Mouse (Mus musculus) Patski (cell line): Measurements from ENCODE around the gene Pde7b. TPM values are rescaled to one million over a fixed set of nuclear protein-coding genes. Genes with fewer than 3 reads are reported as not detected.

ENCODE experiments used
- ATAC-seq: fragments of 100-300 bp; one replicate; pipeline ENCODE4 v1.8.0; 2021
- CTCF ChIA-PET: fragments of 350-600 bp; sonication (Branson Sonifier 250); formaldehyde crosslinking; loops from one replicate; lab custom pipeline; 2022; ENCODE audit warnings: inconsistent platforms; lab: Charles Lee
- POLR2A ChIA-PET: fragments of 350-600 bp; sonication (Branson Sonifier 250); formaldehyde crosslinking; loops from one replicate; lab custom pipeline; 2022; ENCODE audit warnings: antibody characterized with exemption, inconsistent platforms; lab: Charles Lee
- DNase-seq: peaks from one replicate; pipeline ENCODE4 v3.0.0-alpha.2; 2011; ENCODE audit warnings: low read depth, low spot score
- H3K27me3 ChIP-seq: fragments of 371-371 bp; one replicate; pipeline ENCODE4 v1.5.1; 2021
- CTCF ChIP-seq: fragments of 100-300 bp; IDR thresholded peaks from one replicate; pipeline ENCODE4 v1.5.1; 2021
- in situ Hi-C: fragments of 300-500 bp; cut with MboI; formaldehyde crosslinking; loops from 3 replicates; pipeline ENCODE4 v1.11.1; 2018; ENCODE audit warnings: low pct_unique_long_range_greater_than_20kb, mixed read lengths
- polyA plus RNA-seq: library from polyadenylated mRNA; unstranded; gene quantifications from one replicate; pipeline ENCODE4 v1.2.3, GENCODE M21; 2021

Gene Pde7b
- polyA plus RNA-seq, 1 experiment from 2014 or later = 0.15 TPM

- DNase-seq = no peak
- POLR2A ChIA-PET = no interaction called here
- no peak for TF ChIP-seq CTCF
- peaks cover 5% of the 10 kb centered on the region for H3K27me3 ChIP-seq
- in situ Hi-C loops = no loop called here
- CTCF ChIA-PET = no interaction called here
- no peak for ATAC-seq
Measured at GRCm38 (mm10) chr10:20671621-20672020, 53.3 kb downstream of the Pde7b start.

DNA sequence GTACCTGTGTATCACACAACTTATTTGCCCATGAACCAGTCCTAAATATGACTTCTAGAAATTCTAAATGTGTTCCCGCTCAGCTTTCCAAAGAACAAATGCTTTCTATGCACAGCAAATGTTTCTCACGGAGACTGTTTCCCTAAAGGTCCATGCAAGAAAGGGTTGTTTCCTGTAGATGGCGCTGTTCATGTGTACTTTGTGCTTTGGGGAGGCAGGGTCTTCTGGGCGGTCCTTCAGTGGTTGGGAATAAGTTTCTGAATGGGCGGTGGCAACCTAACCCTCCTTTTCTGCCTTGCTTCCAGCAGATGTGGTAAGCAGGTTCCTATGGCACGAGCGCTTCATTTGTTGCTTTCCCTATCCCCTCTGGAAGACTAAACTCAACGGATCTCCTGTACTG, 54.3 kb downstream of the Pde7b start:
- ChIA-PET POLR2A (no interaction called here), CTCF (no interaction called here)
- ATAC-seq (no peak), DNase-seq (no peak)
- H3K27me3 ChIP-seq = peaks cover 11% of the 10 kb centered on the region
- in situ Hi-C loops = no loop called here
- no peak for TF ChIP-seq CTCF

DNA sequence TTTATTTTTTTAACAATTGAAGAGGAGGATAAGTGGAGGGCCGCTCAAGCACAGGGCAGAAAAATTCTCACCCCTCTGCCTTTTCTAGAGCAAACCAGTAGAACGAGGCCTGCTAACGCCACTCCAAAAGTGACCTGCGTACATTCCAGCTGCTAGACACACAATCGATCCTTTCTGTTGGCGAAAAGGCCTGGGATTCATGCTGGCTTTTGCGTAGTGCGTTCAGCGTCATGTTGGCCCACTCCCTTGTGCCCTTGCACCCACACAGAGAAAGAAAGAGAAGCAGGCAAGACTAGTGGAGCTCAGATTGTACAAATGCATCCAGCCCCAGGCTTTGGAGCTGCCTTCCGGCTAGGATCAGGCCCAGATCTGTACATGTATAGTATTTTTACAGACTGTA, 55.4 kb downstream of the Pde7b start:
- ATAC-seq = no peak
- CTCF ChIA-PET = interaction anchor here (0.7 kb wide), 1 partner anchor 19 kb away, joined by 3 read pairs; no protein-coding TSS in a partner anchor

DNA sequence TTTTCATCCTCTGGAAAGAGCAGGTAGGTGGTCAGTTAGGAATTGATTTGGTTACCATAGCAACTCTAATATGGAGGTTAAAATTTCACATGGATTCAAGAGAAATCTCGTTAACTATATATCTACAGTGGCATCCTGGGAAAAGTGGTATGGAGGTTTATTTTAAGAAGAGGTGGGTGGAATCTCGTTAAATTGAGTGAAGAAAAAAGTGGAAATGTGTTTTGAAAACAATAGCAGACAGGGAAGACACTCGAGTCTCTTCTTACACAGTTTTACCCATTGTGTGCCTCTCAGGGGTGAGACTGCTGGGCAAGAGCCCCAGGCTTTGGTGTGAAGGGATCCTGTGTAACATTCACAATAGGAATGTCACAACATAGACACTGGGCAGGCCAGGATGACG, 56.3 kb downstream of the Pde7b start:
- TF ChIP-seq CTCF = no peak
- in situ Hi-C loops = no loop called here
- POLR2A ChIA-PET = no interaction called here
- CTCF ChIA-PET = no interaction called here
- ATAC-seq (no peak), DNase-seq (no peak)
- H3K27me3 ChIP-seq = peaks cover 11% of the 10 kb centered on the region

More for the DNA sequence above, 55.4 kb downstream of the Pde7b start:
- DNase-seq = no peak
- no peak for TF ChIP-seq CTCF
- peaks cover 11% of the 10 kb centered on the region for H3K27me3 ChIP-seq
- POLR2A ChIA-PET = no interaction called here
- in situ Hi-C loops = no loop called here

- ChIA-PET POLR2A (no interaction called here), CTCF (no interaction called here)
- peaks cover 11% of the 10 kb centered on the region for H3K27me3 ChIP-seq
- DNase-seq (no peak), ATAC-seq (no peak)
- in situ Hi-C loops = no loop called here
- TF ChIP-seq CTCF = no peak
Measured at GRCm38 (mm10) chr10:20666655-20667054, 58.2 kb downstream of the Pde7b start.

GRCm38 (mm10) chr10:20662951-20663350, 61.9 kb downstream of the Pde7b start:
- POLR2A ChIA-PET = interaction anchor here (0.6 to 0.7 kb wide), 3 partner anchors 142 to 193 kb away, joined by 3 to 4 read pairs (median 4); no protein-coding TSS in a partner anchor
- DNase-seq (no peak), ATAC-seq (no peak)
- in situ Hi-C loops = no loop called here
- CTCF ChIA-PET = interaction anchor here (0.7 to 1.0 kb wide), 2 partner anchors 15 to 23 kb away, joined by 3 read pairs; no protein-coding TSS in a partner anchor
- H3K27me3 ChIP-seq = peaks cover 11% of the 10 kb centered on the region
- no peak for TF ChIP-seq CTCF

DNA sequence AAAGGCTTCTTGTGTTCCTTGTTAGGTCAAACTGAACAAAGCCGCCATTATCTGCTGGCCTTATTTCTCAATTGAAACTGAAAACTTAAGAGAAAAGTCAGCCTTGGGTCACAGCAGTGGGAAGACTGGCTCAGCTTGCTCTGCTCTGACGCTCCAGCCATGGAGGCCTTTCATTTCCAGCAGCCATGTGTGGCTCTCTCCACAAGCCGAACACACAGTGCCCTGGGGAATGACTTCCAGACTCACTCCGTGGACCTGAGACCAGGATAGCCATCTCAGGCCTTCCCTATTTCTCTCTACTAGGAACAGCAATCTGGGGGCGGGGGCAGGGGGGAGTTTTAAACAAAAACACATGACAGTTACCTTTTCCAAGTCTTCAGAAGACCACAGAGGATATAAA, 63.2 kb downstream of the Pde7b start:
- ChIA-PET CTCF (no interaction called here), POLR2A (no interaction called here)
- DNase-seq (no peak), ATAC-seq (no peak)
- in situ Hi-C loops = no loop called here
- peaks cover 6% of the 10 kb centered on the region for H3K27me3 ChIP-seq
- TF ChIP-seq CTCF = no peak

DNA sequence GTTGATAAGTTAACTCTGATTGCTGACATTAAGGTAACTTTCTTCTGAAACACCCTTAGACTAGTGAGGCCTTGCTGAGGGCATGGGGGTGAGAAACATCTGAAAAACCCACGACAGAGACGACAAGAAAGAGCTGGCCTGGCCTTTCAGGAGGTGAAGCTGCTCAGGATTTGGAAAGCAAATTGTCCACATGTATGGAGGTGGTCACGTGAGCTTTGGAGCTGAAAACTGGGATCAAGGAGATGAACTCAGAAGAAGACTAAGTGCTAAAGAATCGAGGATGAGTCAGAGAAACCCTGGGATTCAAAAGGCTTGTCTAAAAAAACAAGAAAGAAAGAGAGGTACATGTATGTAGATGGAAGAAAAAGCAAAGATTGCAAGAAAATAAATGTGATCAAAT, 65.2 kb downstream of the Pde7b start:
- DNase-seq (no peak), ATAC-seq (no peak)
- H3K27me3 ChIP-seq = peaks cover 4% of the 10 kb centered on the region
- no peak for TF ChIP-seq CTCF
- in situ Hi-C loops = no loop called here
- POLR2A ChIA-PET = no interaction called here
- CTCF ChIA-PET = interaction anchor here (1.1 to 1.9 kb wide), 3 partner anchors 10 to 30 kb away, joined by 4 to 5 read pairs (median 4); no protein-coding TSS in a partner anchor

DNA sequence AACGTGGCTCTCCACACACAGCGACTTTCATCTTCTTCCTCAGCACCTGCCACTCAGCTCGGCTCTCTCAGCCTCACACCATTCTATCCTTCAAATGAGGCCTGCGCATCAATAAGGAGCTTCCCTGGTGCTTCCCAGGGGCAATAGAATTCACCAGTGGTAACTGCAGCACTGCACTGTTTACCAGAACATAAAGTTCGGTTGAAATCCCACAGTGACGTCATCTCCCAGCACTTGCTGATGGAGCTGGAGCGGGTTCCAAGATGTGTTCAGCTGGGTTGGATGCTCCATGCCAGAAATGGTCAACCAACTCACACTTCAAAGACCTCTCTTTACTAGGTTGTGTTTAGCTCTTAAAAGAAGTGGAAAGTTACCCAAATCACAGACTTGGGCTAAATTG, 65.6 kb downstream of the Pde7b start:
- in situ Hi-C loops = no loop called here
- ChIA-PET CTCF (interaction anchor here (1.1 to 1.9 kb wide), 4 partner anchors 9 to 30 kb away, joined by 4 to 5 read pairs (median 4); no protein-coding TSS in a partner anchor), POLR2A (no interaction called here)
- H3K27me3 ChIP-seq = peaks cover 4% of the 10 kb centered on the region
- DNase-seq = no peak
- no peak for ATAC-seq
- TF ChIP-seq CTCF = no peak

GRCm38 (mm10) chr10:20658716-20659115, 66.2 kb downstream of the Pde7b start:
- TF ChIP-seq CTCF = no peak
- ChIA-PET CTCF (interaction anchor here (1.2 to 1.9 kb wide), 3 partner anchors 9 to 19 kb away, joined by 4 to 5 read pairs (median 4); no protein-coding TSS in a partner anchor), POLR2A (interaction anchor here (0.7 kb wide), 1 partner anchor 31 kb away, joined by 3 read pairs; no protein-coding TSS in a partner anchor)
- in situ Hi-C loops = no loop called here
- peaks cover 4% of the 10 kb centered on the region for H3K27me3 ChIP-seq
- ATAC-seq (no peak), DNase-seq (no peak)

DNA sequence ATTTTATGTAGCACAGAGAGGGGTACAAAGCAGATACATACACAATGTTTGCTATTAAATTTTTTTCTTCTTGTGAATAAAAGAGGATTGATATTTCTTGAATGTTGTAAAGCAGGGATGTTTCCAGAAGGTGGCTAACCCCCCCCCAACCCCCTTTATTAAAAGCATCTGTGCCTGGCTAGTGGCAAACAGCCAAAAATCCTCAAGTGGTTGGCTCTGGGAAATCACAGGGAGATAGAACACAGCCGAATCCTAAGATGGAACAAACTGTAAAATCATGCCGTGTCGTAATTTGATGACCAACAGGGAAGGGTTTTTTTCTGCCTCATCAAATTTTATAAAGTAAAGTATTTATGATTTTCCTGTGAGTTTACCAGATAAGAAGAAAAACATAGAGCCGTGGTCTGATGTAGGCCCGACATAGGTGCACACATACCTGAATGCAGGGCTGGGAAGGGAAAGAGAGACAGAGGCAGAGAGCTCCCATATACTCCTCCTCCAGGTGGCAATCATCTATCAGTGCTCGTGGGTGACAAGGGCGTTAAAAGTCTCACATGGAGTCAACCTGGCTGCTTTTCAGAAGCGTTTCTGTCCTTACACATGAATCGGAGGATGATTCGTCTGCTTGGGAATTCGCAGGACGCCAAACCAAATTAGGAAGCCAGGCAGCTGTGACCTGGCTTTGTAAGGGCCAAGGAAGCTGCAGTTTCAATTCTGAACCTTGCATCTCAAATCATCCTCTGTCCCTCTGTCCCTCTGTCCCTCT, 67.4 kb downstream of the Pde7b start:
- CTCF ChIA-PET = interaction anchor here (1.9 kb wide), 1 partner anchor 8 kb away, joined by 5 read pairs; no protein-coding TSS in a partner anchor
- DNase-seq (peak; percentile 10), ATAC-seq (peak; percentile 73)
- H3K27me3 ChIP-seq = peaks cover 4% of the 10 kb centered on the region
- TF ChIP-seq CTCF = peak; percentile 23
- POLR2A ChIA-PET = no interaction called here
- in situ Hi-C loops = no loop called here
